Mouse (Mus musculus): ENCODE data around the gene Slc7a8. TPM values are rescaled to one million over a fixed set of nuclear protein-coding genes. Genes with fewer than 3 reads are reported as not detected.
A peak's percentile ranks its signal among the peaks of the same experiment; 100 is the strongest.

Slc7a8 gene
- 2.8 and 3.4 TPM in 2 replicates for polyA plus RNA-seq (2016; fragmentation: Nextera tagmentation; extraction: Ambion mirVana)

- no peak for ATAC-seq
These were observed at the start of gene Slc7a8 for GRCm38 (mm10) chr14:54781610-54782365. Slc7a8 (minus strand) TSS chr14:54781946.

DNA sequence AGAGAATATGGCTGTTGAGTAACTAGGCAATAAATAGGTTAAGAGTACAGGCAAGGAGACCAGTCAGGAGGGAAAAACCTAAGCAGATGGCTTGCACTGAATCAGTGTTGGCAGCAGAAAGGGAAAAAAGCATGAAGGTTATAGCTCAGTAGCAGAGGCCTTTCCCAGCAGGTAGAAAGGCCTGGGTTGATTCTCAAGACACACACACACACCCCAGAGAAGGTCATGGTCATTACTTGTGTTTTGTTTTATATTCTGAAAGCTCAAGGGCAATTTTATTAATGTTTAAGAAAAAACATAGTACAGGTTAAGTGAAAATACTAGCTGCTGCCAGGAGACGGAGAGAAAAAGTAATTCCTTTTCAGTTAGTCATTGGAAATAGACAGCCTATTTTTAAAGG lies 42.0 kb upstream of the Slc7a8 start:
- no peaks in the 10 kb centered on the region for H3K36me3 ChIP-seq
- H3K9me3 ChIP-seq (replicated peaks) = no peaks in the 10 kb centered on the region
- no peak for ATAC-seq
- WGBS (ENCODE audit: insufficient replicate concordance) = 79% methylated on average over 1 of the region's 1 CpGs
- no peaks in the 10 kb centered on the region for H3K27me3 ChIP-seq (replicated peaks)
- H3K4me3 ChIP-seq = no peak overlapping the region
- no peak overlapping the region for H3K9ac ChIP-seq
- no peak overlapping the region for H3K4me2 ChIP-seq
- no peak overlapping the region for H3K27ac ChIP-seq
- no peaks in the 10 kb centered on the region for H3K4me1 ChIP-seq

More at GRCm38 (mm10) chr14:54781610-54782365, at the start of gene Slc7a8:
- Histone ChIP-seq H3K27ac (no peak within 1 kb of the TSS), H3K4me2 (peak within 1 kb of the TSS; percentile 72), H3K9me3 (replicated peaks) (no peaks in the 10 kb centered on the region), H3K9ac (peak within 1 kb of the TSS; percentile 27; the same call in 1 of the 2 replicates), H3K36me3 (no peaks in the 10 kb centered on the region), H3K4me1 (peaks cover 12% of the 10 kb centered on the region), H3K27me3 (replicated peaks) (peaks cover 64% of the 10 kb centered on the region), H3K4me3 (peak within 1 kb of the TSS; percentile 55)
- WGBS (ENCODE audit: insufficient replicate concordance) = 3% methylated on average over 37 of the region's 37 CpGs

DNA sequence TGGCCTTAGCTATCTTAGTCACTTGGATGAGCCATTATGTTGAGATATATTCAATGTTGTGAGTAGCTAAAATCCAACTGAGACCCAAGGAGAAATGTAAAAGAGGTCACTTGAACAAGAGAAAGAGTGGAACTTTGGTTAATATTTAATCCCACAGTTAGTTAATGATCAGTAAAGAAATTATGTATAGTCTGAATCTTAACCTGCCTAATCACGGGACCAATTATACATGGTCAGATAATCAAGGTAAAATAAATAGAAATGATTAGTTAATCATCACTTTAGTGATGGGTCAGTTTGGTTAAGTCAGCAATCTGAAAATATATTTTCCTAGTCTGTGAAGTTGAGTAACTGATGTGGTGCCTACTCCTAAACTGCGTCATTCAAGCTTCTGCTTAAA lies 40.6 kb upstream of the Slc7a8 start:
- no peak for ATAC-seq
- Histone ChIP-seq H3K27me3 (replicated peaks) (no peaks in the 10 kb centered on the region), H3K27ac (no peak overlapping the region), H3K4me3 (no peak overlapping the region), H3K4me2 (no peak overlapping the region), H3K9ac (no peak overlapping the region), H3K4me1 (no peaks in the 10 kb centered on the region), H3K36me3 (no peaks in the 10 kb centered on the region), H3K9me3 (replicated peaks) (no peaks in the 10 kb centered on the region)
- 67% methylated on average over 2 of the region's 2 CpGs for WGBS (ENCODE audit: insufficient replicate concordance)

DNA sequence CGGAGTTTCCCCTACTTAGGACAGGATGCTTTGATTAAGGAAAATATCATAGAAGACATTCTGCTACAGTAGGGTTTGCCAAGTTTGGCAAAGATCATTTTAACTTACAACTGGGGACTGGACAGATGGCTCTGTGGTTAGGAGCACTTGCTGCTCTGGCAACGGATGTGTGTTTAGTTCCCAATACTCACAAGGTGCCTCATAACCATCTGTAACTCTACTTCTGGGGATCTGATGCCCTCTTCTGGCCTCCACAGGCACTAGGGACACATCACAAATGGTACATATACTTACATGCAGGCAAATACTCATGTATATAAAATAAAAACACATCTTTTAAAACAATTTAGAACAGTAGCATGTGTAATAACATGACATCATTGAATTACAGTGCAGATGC lies 36.0 kb upstream of the Slc7a8 start:
- 34% methylated on average over 2 of the region's 2 CpGs for WGBS (ENCODE audit: insufficient replicate concordance)

DNA sequence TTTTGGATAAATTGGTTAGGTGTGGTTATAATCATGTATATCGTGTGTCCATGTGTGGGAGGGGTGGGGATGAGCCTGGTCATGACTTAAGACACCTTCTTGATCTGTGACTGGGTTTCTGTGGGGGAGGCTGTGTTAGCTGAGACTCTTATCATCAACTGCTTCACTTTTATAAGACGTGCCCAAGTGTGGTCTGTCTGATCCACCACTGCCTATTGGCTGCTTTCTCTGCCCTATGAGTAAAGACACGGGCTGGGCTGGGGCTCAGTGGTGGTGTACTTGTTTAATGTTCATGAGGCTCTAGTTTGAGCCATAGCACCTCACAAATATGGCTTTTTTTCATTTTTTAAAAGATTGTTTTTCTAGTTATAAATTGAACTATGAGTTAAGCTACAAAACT lies 34.0 kb upstream of the Slc7a8 start:
- Histone ChIP-seq H3K27ac (no peak overlapping the region), H3K36me3 (no peaks in the 10 kb centered on the region), H3K27me3 (replicated peaks) (no peaks in the 10 kb centered on the region), H3K4me3 (no peak overlapping the region), H3K4me1 (no peaks in the 10 kb centered on the region), H3K4me2 (no peak overlapping the region), H3K9me3 (replicated peaks) (no peaks in the 10 kb centered on the region), H3K9ac (no peak overlapping the region)
- ATAC-seq = peak; percentile 70
- WGBS (ENCODE audit: insufficient replicate concordance) = 16% methylated on average over 3 of the region's 3 CpGs

More for the DNA sequence above, 36.0 kb upstream of the Slc7a8 start:
- Histone ChIP-seq H3K4me2 (no peak overlapping the region), H3K9ac (no peak overlapping the region), H3K27me3 (replicated peaks) (no peaks in the 10 kb centered on the region), H3K27ac (no peak overlapping the region), H3K36me3 (no peaks in the 10 kb centered on the region), H3K9me3 (replicated peaks) (no peaks in the 10 kb centered on the region), H3K4me1 (no peaks in the 10 kb centered on the region), H3K4me3 (no peak overlapping the region)
- ATAC-seq = no peak

- 75% methylated on average over 29 of the region's 29 CpGs for WGBS (ENCODE audit: insufficient replicate concordance)
- no peak within 1 kb of the TSS for H3K9ac ChIP-seq
These were observed 32.2 kb upstream of the Slc7a8 start, which contains the start of gene Rnf212b for GRCm38 (mm10) chr14:54813991-54814390. Rnf212b (plus strand) TSS chr14:54814141.

GRCm38 (mm10) chr14:54809668-54810033 lies 27.9 kb upstream of the Slc7a8 start:
- no peaks in the 10 kb centered on the region for H3K9me3 ChIP-seq (replicated peaks)
- 38% methylated on average over 3 of the region's 3 CpGs for WGBS (ENCODE audit: insufficient replicate concordance)

More at GRCm38 (mm10) chr14:54813991-54814390, 32.2 kb upstream of the Slc7a8 start, which contains the start of gene Rnf212b:
- no peaks in the 10 kb centered on the region for H3K27me3 ChIP-seq (replicated peaks)
- H3K4me3 ChIP-seq = no peak within 1 kb of the TSS
- ATAC-seq = no peak
- no peak within 1 kb of the TSS for H3K27ac ChIP-seq
- no peaks in the 10 kb centered on the region for H3K36me3 ChIP-seq
- no peaks in the 10 kb centered on the region for H3K9me3 ChIP-seq (replicated peaks)
- H3K4me1 ChIP-seq = peaks cover 8% of the 10 kb centered on the region
- H3K4me2 ChIP-seq = no peak within 1 kb of the TSS

DNA sequence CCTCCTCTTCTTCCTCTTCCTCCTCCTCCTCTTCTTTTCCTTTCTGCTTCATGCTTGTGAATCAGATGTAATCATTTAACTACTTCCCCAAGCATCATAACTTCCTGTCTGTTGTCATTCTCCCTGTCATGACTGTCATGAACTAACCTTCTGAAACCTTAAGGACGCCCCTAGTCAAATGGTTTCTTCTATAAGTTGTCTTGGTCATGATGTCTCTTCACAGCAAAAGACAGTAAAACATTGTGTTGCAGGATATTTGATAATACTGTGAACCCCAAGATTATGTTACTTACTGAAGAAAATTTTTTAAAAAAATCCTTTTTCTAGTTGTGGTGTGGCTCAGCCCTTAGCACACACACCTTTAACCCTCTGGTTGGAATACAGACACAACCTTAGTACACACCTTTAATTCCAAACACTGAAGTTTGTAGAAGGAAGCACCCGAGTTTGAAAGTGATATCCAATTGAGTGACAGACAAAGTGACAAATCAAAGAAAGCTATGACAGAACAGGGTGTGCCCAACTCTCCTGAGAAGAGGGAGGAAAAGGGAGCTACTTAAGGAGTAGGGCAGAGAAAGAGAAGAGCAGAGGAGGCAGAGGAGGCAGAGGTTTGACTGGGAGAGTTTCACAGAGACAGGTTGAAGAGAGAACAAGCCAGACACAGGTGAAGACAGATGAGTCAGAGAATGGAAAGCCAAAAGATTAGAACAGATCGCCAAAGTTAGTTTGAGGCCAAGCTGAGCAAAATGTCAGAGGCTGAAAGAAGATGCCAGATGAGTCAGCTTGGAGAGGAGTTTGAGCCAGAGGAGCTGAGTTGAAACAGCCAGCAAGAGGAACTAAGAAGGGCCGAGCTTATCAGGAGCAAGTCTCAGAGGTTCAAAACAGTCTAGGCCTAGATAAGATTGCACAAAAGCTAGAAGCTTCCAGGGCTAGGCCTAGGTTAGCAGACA lies 27.2 kb upstream of the Slc7a8 start:
- Histone ChIP-seq H3K27me3 (replicated peaks) (0 out of 2 replicates have a peak, but pooled peaks cover 3% of the 10 kb centered on the region), H3K4me2 (no peak overlapping the region), H3K4me1 (peaks cover 8% of the 10 kb centered on the region), H3K36me3 (no peaks in the 10 kb centered on the region), H3K9me3 (replicated peaks) (no peaks in the 10 kb centered on the region), H3K4me3 (no peak overlapping the region), H3K27ac (no peak overlapping the region), H3K9ac (no peak overlapping the region)
- ATAC-seq = no peak
- 22% methylated on average over 4 of the region's 4 CpGs for WGBS (ENCODE audit: insufficient replicate concordance)

More at GRCm38 (mm10) chr14:54809668-54810033, 27.9 kb upstream of the Slc7a8 start:
- peaks cover 8% of the 10 kb centered on the region for H3K4me1 ChIP-seq
- no peak overlapping the region for H3K4me2 ChIP-seq
- H3K4me3 ChIP-seq = no peak overlapping the region
- H3K9ac ChIP-seq = no peak overlapping the region
- H3K27me3 ChIP-seq (replicated peaks) = 0 out of 2 replicates have a peak, but pooled peaks cover 2% of the 10 kb centered on the region
- no peaks in the 10 kb centered on the region for H3K36me3 ChIP-seq
- ATAC-seq = no peak
- H3K27ac ChIP-seq = no peak overlapping the region

- Histone ChIP-seq H3K27me3 (replicated peaks) (0 out of 2 replicates have a peak, but pooled peaks cover 3% of the 10 kb centered on the region), H3K4me3 (no peak overlapping the region), H3K9me3 (replicated peaks) (no peaks in the 10 kb centered on the region), H3K4me1 (peaks cover 8% of the 10 kb centered on the region), H3K36me3 (no peaks in the 10 kb centered on the region), H3K27ac (no peak overlapping the region), H3K4me2 (no peak overlapping the region), H3K9ac (no peak overlapping the region)
- ATAC-seq = no peak
- WGBS (ENCODE audit: insufficient replicate concordance) = 68% methylated on average over 4 of the region's 4 CpGs
These were observed 24.4 kb upstream of the Slc7a8 start for GRCm38 (mm10) chr14:54806124-54806523.

DNA sequence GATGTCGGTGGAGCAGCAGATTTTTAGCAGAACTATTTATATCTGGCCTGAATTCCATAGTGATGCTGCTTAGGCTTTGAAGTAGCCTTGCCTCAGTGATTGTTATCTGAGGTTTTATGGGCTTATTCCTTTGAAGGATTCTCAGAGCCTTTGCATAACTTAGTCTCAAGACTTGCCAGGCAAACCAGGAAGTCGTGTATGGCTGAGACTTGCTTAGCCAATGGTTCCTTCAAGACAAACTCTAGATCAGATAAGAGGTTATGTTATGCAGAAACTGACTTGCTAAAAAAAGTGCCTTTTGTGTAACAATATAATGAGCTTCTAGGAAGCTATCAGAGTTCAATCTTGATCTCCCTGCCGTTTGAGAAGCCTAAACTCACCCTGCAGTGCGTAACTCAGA lies 20.7 kb upstream of the Slc7a8 start:
- Histone ChIP-seq H3K36me3 (no peaks in the 10 kb centered on the region), H3K9ac (no peak overlapping the region), H3K4me2 (no peak overlapping the region), H3K27me3 (replicated peaks) (0 out of 2 replicates have a peak, but pooled peaks cover 6% of the 10 kb centered on the region), H3K4me1 (no peaks in the 10 kb centered on the region), H3K4me3 (no peak overlapping the region), H3K27ac (no peak overlapping the region), H3K9me3 (replicated peaks) (no peaks in the 10 kb centered on the region)
- WGBS (ENCODE audit: insufficient replicate concordance) = 54% methylated on average over 4 of the region's 4 CpGs
- ATAC-seq = no peak

DNA sequence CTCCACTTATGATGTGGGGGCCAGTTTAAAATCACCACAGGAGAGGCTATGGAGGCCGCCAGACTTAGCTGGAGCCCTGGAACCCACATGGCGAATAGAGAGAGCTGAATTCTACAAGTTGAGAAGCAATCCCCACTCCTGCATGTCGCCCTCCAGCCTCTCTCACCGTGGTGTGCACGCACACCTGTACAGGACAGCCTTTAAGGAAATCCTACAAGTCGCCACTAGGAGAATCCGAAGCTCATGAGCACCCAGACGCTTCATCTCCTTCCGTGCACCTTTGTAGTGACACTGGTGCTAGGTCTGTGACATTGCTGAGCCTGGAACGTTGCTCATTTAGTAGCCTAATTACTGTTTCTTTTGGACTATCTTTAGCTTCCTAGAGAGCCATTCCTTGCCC lies 17.9 kb upstream of the Slc7a8 start:
- H3K9me3 ChIP-seq (replicated peaks) = no peaks in the 10 kb centered on the region
- no peak overlapping the region for H3K4me3 ChIP-seq
- H3K36me3 ChIP-seq = no peaks in the 10 kb centered on the region
- H3K4me2 ChIP-seq = no peak overlapping the region
- no peak for ATAC-seq
- H3K27me3 ChIP-seq (replicated peaks) = 0 out of 2 replicates have a peak, but pooled peaks cover 4% of the 10 kb centered on the region
- peaks cover 1% of the 10 kb centered on the region; the same call in 1 of the 2 replicates for H3K4me1 ChIP-seq
- H3K27ac ChIP-seq = no peak overlapping the region
- WGBS (ENCODE audit: insufficient replicate concordance) = 41% methylated on average over 10 of the region's 10 CpGs
- no peak overlapping the region for H3K9ac ChIP-seq

Measured in liver, embryonic 12.5 days (tissue).